Mouse (Mus musculus) spleen, postnatal 4 days (tissue): Measurements from ENCODE around the gene Mier2.

Experiments used
- DNase-seq, 2 experiments: peaks; one replicate each; pipeline ENCODE4 v3.0.0; 2022; ENCODE audit warnings: low spot score in 2 of 2

Mier2 gene

GRCm38 (mm10) chr10:79574796-79575195 lies 19.8 kb upstream of the Mier2 start:
- DNase-seq = no peak

GRCm38 (mm10) chr10:79574350-79574749 lies 19.4 kb upstream of the Mier2 start:
- DNase-seq = no peak

GRCm38 (mm10) chr10:79573611-79574010 lies 18.6 kb upstream of the Mier2 start:
- DNase-seq = no peak

GRCm38 (mm10) chr10:79571314-79571713 lies 16.3 kb upstream of the Mier2 start:
- DNase-seq = no peak

- DNase-seq = no peak
Measured at GRCm38 (mm10) chr10:79569921-79570320, 14.9 kb upstream of the Mier2 start.

GRCm38 (mm10) chr10:79559716-79560115 lies 4.7 kb upstream of the Mier2 start:
- DNase-seq = no peak

- no peak for DNase-seq
Measured at GRCm38 (mm10) chr10:79557496-79557895, 2.5 kb upstream of the Mier2 start.

- no peak for DNase-seq
Measured at GRCm38 (mm10) chr10:79556951-79557350, 2.0 kb upstream of the Mier2 start.

GRCm38 (mm10) chr10:79555238-79555724 lies 282 bp upstream of the Mier2 start:
- DNase-seq = no peak

- DNase-seq = no peak
Measured at GRCm38 (mm10) chr10:79553691-79554090, 1.3 kb downstream of the Mier2 start.

- no peak for DNase-seq
Measured at GRCm38 (mm10) chr10:79553176-79553575, 1.8 kb downstream of the Mier2 start.

- DNase-seq = no peak
Measured at GRCm38 (mm10) chr10:79552531-79552930, 2.5 kb downstream of the Mier2 start.

GRCm38 (mm10) chr10:79550366-79550765 lies 4.6 kb downstream of the Mier2 start:
- DNase-seq = no peak

GRCm38 (mm10) chr10:79548971-79549723 lies 5.9 kb downstream of the Mier2 start:
- DNase-seq = peak in 1 of 2 experiments; percentile 59

- peak in 1 of 2 experiments; percentile 54 for DNase-seq
Measured at GRCm38 (mm10) chr10:79548546-79548945, 6.5 kb downstream of the Mier2 start.

GRCm38 (mm10) chr10:79547148-79547675 lies 7.8 kb downstream of the Mier2 start:
- DNase-seq = peak in 1 of 2 experiments; percentile 48

GRCm38 (mm10) chr10:79546483-79546882 lies 8.5 kb downstream of the Mier2 start:
- no peak for DNase-seq

- DNase-seq = peak in 1 of 2 experiments; percentile 9
Measured at GRCm38 (mm10) chr10:79545891-79546290, 9.1 kb downstream of the Mier2 start.

- DNase-seq = peak in 1 of 2 experiments; percentile 52
Measured at GRCm38 (mm10) chr10:79544631-79545030, 10.4 kb downstream of the Mier2 start.

- DNase-seq = peak; percentile 9 to 47
Measured at GRCm38 (mm10) chr10:79543884-79544597, 11.0 kb downstream of the Mier2 start.

- peak in 1 of 2 experiments; percentile 54 for DNase-seq
Measured at GRCm38 (mm10) chr10:79542171-79542570, 12.8 kb downstream of the Mier2 start.

GRCm38 (mm10) chr10:79541522-79541921 lies 13.5 kb downstream of the Mier2 start:
- DNase-seq = peak in 1 of 2 experiments; percentile 61
